Mouse (Mus musculus) ES-Bruce4 (cell line): ENCODE data around the gene Asl.

Source experiments
- CTCF ChIP-seq: IDR thresholded peaks from one replicate; pipeline ENCODE4 v1.8.1; 2011; ENCODE audit warnings: low read depth, low read length
- EP300 ChIP-seq: IDR thresholded peaks from 2 replicates; pipeline ENCODE4 v1.6.1; 2011; ENCODE audit warnings: low read depth, low read length; ENCODE audit not compliant: insufficient read depth
- POLR2A ChIP-seq: IDR thresholded peaks from one replicate; pipeline ENCODE4 v1.8.1; 2011; ENCODE audit warnings: low read length; ENCODE audit not compliant: insufficient read depth

- TF ChIP-seq CTCF: no peak
- no peak for TF ChIP-seq POLR2A
- TF ChIP-seq EP300: no peak
Observed at GRCm38 (mm10) chr5:129963224-129963623, 65.8 kb downstream of the Asl start.
